Mouse (Mus musculus) brain, embryonic 14.5 days (tissue): ENCODE measurements around the gene Map3k20.

Source experiments
- CTCF ChIP-seq: fragments of 200-500 bp; IDR thresholded peaks from 2 replicates; pipeline ENCODE4 v1.5.1; 2012; ENCODE audit warnings: inconsistent platforms, mild to moderate bottlenecking, moderate library complexity, borderline replicate concordance; ENCODE audit not compliant: insufficient read depth, insufficient read length; ENCODE audit errors: extremely low read depth
- POLR2A ChIP-seq: fragments of 200-500 bp; IDR thresholded peaks from 2 replicates; pipeline ENCODE4 v1.6.1; 2012; ENCODE audit warnings: mild to moderate bottlenecking, inconsistent platforms, borderline replicate concordance; ENCODE audit not compliant: poor library complexity, insufficient read depth, insufficient read length, severe bottlenecking; ENCODE audit errors: extremely low read depth

DNA sequence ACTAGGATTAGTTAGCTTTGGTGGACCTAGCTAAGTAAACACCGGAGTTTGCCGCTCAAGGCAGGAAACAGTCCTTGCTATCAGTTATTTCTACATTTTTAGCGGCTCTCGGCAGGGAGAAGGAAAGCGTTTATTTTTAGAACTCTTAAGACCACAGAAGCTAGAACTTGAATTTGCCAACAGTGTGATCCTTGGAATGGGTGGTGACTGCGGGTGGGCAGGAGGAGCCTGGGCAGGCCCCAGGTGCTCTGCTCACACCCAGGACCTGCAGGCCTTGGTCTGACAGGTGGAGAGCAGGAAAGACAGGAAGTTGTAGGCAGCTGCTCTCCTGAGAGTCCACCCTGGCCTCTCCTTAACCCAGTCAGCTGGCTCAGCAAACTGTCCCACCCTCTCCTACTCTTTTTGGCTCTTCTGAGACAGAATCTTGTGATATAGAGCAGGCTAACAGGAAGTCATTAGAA is 83.7 kb downstream of the Map3k20 start:
- TF ChIP-seq CTCF (no peak), POLR2A (no peak)
